Mouse (Mus musculus) midbrain, embryonic 14.5 days (tissue): ENCODE results near the gene Olfr867. TPM values are rescaled to one million over a fixed set of nuclear protein-coding genes. Genes with fewer than 3 reads are reported as not detected.

Experiments used
- ATAC-seq: fragments of 200-750 bp; cut with Nextera tagmentation; 2 replicates; pipeline ENCODE4 v1.8.0; 2017; ENCODE audit warnings: moderate number of reproducible peaks, moderate library complexity; ENCODE audit not compliant: low FRiP score, low TSS enrichment
- DNase-seq: peaks from one replicate; pipeline ENCODE4 v3.0.0-alpha.2; 2015
- H3K27ac ChIP-seq: fragments of 300-500 bp; sonication (generic); replicated peaks from 2 replicates; pipeline ENCODE4 v1.5.1; 2014; ENCODE audit warnings: mild to moderate bottlenecking, low read depth, low read length, moderate library complexity
- H3K27me3 ChIP-seq: fragments of 300-500 bp; sonication (generic); 2 replicates; pipeline ENCODE4 v1.6.1; 2014; ENCODE audit warnings: low read length, control low read depth, mixed read lengths; ENCODE audit not compliant: control insufficient read depth, insufficient read depth
- H3K36me3 ChIP-seq: fragments of 300-500 bp; sonication (generic); 2 replicates; pipeline ENCODE4 v1.6.1; 2014; ENCODE audit warnings: low read length, control low read depth; ENCODE audit not compliant: control insufficient read depth, insufficient read depth
- H3K4me1 ChIP-seq: fragments of 300-500 bp; sonication (generic); 2 replicates; pipeline ENCODE4 v1.6.1; 2014; ENCODE audit warnings: mild to moderate bottlenecking, antibody characterized with exemption, low read length, control low read depth; ENCODE audit not compliant: control insufficient read depth, insufficient read depth
- H3K4me2 ChIP-seq: fragments of 300-500 bp; sonication (generic); 2 replicates; pipeline ENCODE4 v1.6.1; 2014; ENCODE audit warnings: mild to moderate bottlenecking, low read length, moderate library complexity
- H3K4me3 ChIP-seq: fragments of 300-500 bp; sonication (generic); replicated peaks from 2 replicates; pipeline ENCODE4 v1.5.1; 2014; ENCODE audit warnings: low read depth, low read length
- H3K9ac ChIP-seq: fragments of 300-500 bp; sonication (generic); replicated peaks from 2 replicates; pipeline ENCODE4 v1.6.1; 2014; ENCODE audit warnings: mild to moderate bottlenecking, low read length, moderate library complexity
- H3K9me3 ChIP-seq: fragments of 300-500 bp; sonication (generic); 2 replicates; pipeline ENCODE4 v1.6.1; 2016; ENCODE audit warnings: low read length, control low read depth, mixed read lengths; ENCODE audit not compliant: control insufficient read depth
- WGBS: fragments of 180-500 bp; shearing (Covaris S2); extraction: QIAGEN DNeasy Blood & Tissue Kit; methylation state at CpG from one replicate; pipeline ENCODE4 v1.1.7; 2014; 5-methylcytosine and 5-hydroxymethylcytosine counted together
- polyA plus RNA-seq: library from polyadenylated mRNA; unstranded; fragments of >200 nt; fragmentation: Nextera tagmentation; extraction: Ambion mirVana; gene quantifications from 2 replicates; pipeline ENCODE4 v1.2.1, GENCODE M21; 2014

Olfr867 gene
- not detected in 2 replicates for polyA plus RNA-seq

- no peak for DNase-seq
- ATAC-seq: no peak
- H3K36me3 ChIP-seq: no peaks in the 10 kb centered on the region
- H3K4me2 ChIP-seq: no peak within 1 kb of the TSS
- no peak within 1 kb of the TSS for H3K9ac ChIP-seq
- H3K27me3 ChIP-seq: no peaks in the 10 kb centered on the region
- no peak within 1 kb of the TSS for H3K4me3 ChIP-seq
- WGBS: 63% methylated on average over 1 of the region's 1 CpGs
- H3K4me1 ChIP-seq: no peaks in the 10 kb centered on the region
- peaks cover 17% of the 10 kb centered on the region for H3K9me3 ChIP-seq
- H3K27ac ChIP-seq: no peak within 1 kb of the TSS
These were observed at the start of gene Olfr867 for GRCm38 (mm10) chr9:20057462-20057861. Olfr867 (minus strand) TSS chr9:20057562.

- Histone ChIP-seq H3K4me1 (no peaks in the 10 kb centered on the region), H3K36me3 (no peaks in the 10 kb centered on the region), H3K9ac (no peak within 1 kb of the TSS), H3K27me3 (no peaks in the 10 kb centered on the region), H3K4me3 (no peak within 1 kb of the TSS), H3K9me3 (peaks cover 18% of the 10 kb centered on the region), H3K27ac (no peak within 1 kb of the TSS), H3K4me2 (no peak within 1 kb of the TSS)
- no peak for DNase-seq
- 43% methylated on average over 2 of the region's 2 CpGs for WGBS
- ATAC-seq: no peak
These were observed 41.0 kb upstream of the Olfr867 start, which contains the start of gene Olfr868 for GRCm38 (mm10) chr9:20098326-20098725. Olfr868 (plus strand) TSS chr9:20098626.

GRCm38 (mm10) chr9:20073523-20074177, 16.3 kb upstream of the Olfr867 start:
- H3K4me1 ChIP-seq: no peaks in the 10 kb centered on the region
- H3K27ac ChIP-seq: no peak overlapping the region
- 67% methylated on average over 7 of the region's 7 CpGs for WGBS
- H3K9me3 ChIP-seq: peaks cover 26% of the 10 kb centered on the region
- no peak overlapping the region for H3K4me3 ChIP-seq
- H3K9ac ChIP-seq: no peak overlapping the region
- no peak overlapping the region for H3K4me2 ChIP-seq
- H3K36me3 ChIP-seq: no peaks in the 10 kb centered on the region
- no peaks in the 10 kb centered on the region for H3K27me3 ChIP-seq
- ATAC-seq: no peak
- DNase-seq: no peak

- Histone ChIP-seq H3K27me3 (no peaks in the 10 kb centered on the region), H3K4me3 (no peak overlapping the region), H3K36me3 (no peaks in the 10 kb centered on the region), H3K4me2 (no peak overlapping the region), H3K9ac (no peak overlapping the region), H3K4me1 (no peaks in the 10 kb centered on the region), H3K9me3 (peaks cover 23% of the 10 kb centered on the region), H3K27ac (no peak overlapping the region)
- DNase-seq: no peak
- ATAC-seq: no peak
- 97% methylated on average over 1 of the region's 1 CpGs for WGBS
These were observed 13.9 kb upstream of the Olfr867 start for GRCm38 (mm10) chr9:20071291-20071690.

GRCm38 (mm10) chr9:20070236-20070635, 12.9 kb upstream of the Olfr867 start:
- H3K27me3 ChIP-seq: no peaks in the 10 kb centered on the region
- 74% methylated on average over 3 of the region's 3 CpGs for WGBS
- H3K9ac ChIP-seq: no peak overlapping the region
- H3K9me3 ChIP-seq: peaks cover 23% of the 10 kb centered on the region
- DNase-seq: no peak
- ATAC-seq: no peak
- H3K4me2 ChIP-seq: no peak overlapping the region
- no peaks in the 10 kb centered on the region for H3K4me1 ChIP-seq
- no peak overlapping the region for H3K4me3 ChIP-seq
- H3K36me3 ChIP-seq: no peaks in the 10 kb centered on the region
- H3K27ac ChIP-seq: no peak overlapping the region

- WGBS: 68% methylated on average over 3 of the region's 3 CpGs
- no peak for ATAC-seq
These were observed 9.4 kb downstream of the Olfr867 start for GRCm38 (mm10) chr9:20047964-20048363.

GRCm38 (mm10) chr9:20027935-20028334, 29.4 kb downstream of the Olfr867 start, which contains the start of gene Olfr866:
Olfr866 (minus strand) TSS chr9:20028035.
- no peaks in the 10 kb centered on the region for H3K27me3 ChIP-seq
- DNase-seq: no peak
- peaks cover 4% of the 10 kb centered on the region; the same call in 1 of the 2 replicates for H3K9me3 ChIP-seq
- no peak within 1 kb of the TSS for H3K27ac ChIP-seq
- no peaks in the 10 kb centered on the region for H3K36me3 ChIP-seq
- 74% methylated on average over 2 of the region's 2 CpGs for WGBS
- no peak within 1 kb of the TSS for H3K4me2 ChIP-seq
- no peak within 1 kb of the TSS for H3K4me3 ChIP-seq
- no peak for ATAC-seq
- H3K9ac ChIP-seq: no peak within 1 kb of the TSS
- H3K4me1 ChIP-seq: no peaks in the 10 kb centered on the region

More at GRCm38 (mm10) chr9:20047964-20048363, 9.4 kb downstream of the Olfr867 start:
- Histone ChIP-seq H3K9me3 (peaks cover 32% of the 10 kb centered on the region), H3K4me1 (no peaks in the 10 kb centered on the region), H3K27ac (no peak overlapping the region), H3K9ac (no peak overlapping the region), H3K36me3 (no peaks in the 10 kb centered on the region), H3K27me3 (no peaks in the 10 kb centered on the region), H3K4me3 (no peak overlapping the region), H3K4me2 (no peak overlapping the region)
- no peak for DNase-seq
